Mouse (Mus musculus) hindbrain, embryonic 13.5 days (tissue): ENCODE results near the gene Hs3st3b1. TPM values are rescaled to one million over a fixed set of nuclear protein-coding genes. Genes with fewer than 3 reads are reported as not detected.

Experiments
- ATAC-seq: fragments of 200-750 bp; cut with Nextera tagmentation; 2 replicates; pipeline ENCODE4 v1.8.0; 2017; ENCODE audit warnings: moderate TSS enrichment; ENCODE audit not compliant: low FRiP score
- H3K27ac ChIP-seq: fragments of 300-500 bp; sonication (generic); 2 replicates; pipeline ENCODE4 v1.5.1; 2015; ENCODE audit warnings: inconsistent platforms, mild to moderate bottlenecking, moderate library complexity
- H3K27me3 ChIP-seq: fragments of 300-500 bp; sonication (generic); 2 replicates; pipeline ENCODE4 v1.6.1; 2015; ENCODE audit warnings: mild to moderate bottlenecking, inconsistent platforms
- H3K36me3 ChIP-seq: fragments of 300-500 bp; sonication (generic); 2 replicates; pipeline ENCODE4 v1.6.1; 2015; ENCODE audit warnings: mild to moderate bottlenecking, inconsistent platforms
- H3K4me1 ChIP-seq: fragments of 300-500 bp; sonication (generic); replicated peaks from 2 replicates; pipeline ENCODE4 v1.6.1; 2015; ENCODE audit warnings: inconsistent platforms
- H3K4me2 ChIP-seq: fragments of 300-500 bp; sonication (generic); 2 replicates; pipeline ENCODE4 v1.6.1; 2015; ENCODE audit warnings: inconsistent platforms, mild to moderate bottlenecking, moderate library complexity
- H3K4me3 ChIP-seq: fragments of 300-500 bp; sonication (generic); 2 replicates; pipeline ENCODE4 v1.5.1; 2015; ENCODE audit warnings: mild to moderate bottlenecking, inconsistent platforms
- H3K9ac ChIP-seq: fragments of 300-500 bp; sonication (generic); 2 replicates; pipeline ENCODE4 v1.6.1; 2015; ENCODE audit warnings: mild to moderate bottlenecking, inconsistent platforms
- H3K9me3 ChIP-seq: fragments of 300-500 bp; sonication (generic); 2 replicates; pipeline ENCODE4 v1.6.1; 2016; ENCODE audit warnings: inconsistent platforms
- WGBS: fragments of 180-500 bp; shearing (Covaris S2); methylation state at CpG from one replicate; pipeline ENCODE4 v1.1.7; 2015; 5-methylcytosine and 5-hydroxymethylcytosine counted together
- polyA plus RNA-seq: library from polyadenylated mRNA; unstranded; fragments of >200 nt; fragmentation: Nextera tagmentation; extraction: Ambion mirVana; gene quantifications from 2 replicates; pipeline ENCODE4 v1.2.1, GENCODE M21; 2015

Hs3st3b1 gene
- 6.5 and 7.5 TPM in 2 replicates for polyA plus RNA-seq

DNA sequence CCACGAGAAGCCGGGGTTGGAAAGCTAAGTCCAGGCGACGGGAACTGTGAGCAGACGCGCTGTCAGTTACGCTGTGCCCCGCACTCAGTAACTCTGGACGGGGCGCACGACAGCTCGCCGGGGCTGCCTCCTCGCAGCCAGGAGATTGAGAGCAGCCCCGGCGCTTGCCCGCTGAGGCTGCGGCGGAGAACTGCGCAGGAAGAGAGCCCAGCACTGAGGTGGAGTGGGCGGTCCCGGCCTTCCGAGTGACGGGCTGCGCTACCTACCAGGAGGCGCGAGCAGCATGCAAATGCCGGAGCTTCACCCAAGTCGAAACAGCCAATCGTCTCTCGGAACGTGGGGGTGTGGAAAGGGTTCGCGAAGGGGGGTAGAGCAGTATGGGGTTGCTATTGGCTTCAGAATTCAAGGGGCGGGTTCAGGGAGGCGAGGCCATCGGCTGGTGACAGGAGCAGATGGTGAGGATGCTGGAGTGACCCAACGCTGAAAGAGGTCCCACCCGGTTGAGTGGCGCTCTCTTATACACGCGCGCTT lies at the start of gene Hs3st3b1:
Gene Hs3st3b1 (minus strand): TSS at position 200 of the 531 bp plus-strand sequence.
- Histone ChIP-seq H3K4me1 (peaks cover 66% of the 10 kb centered on the region), H3K9ac (peak within 1 kb of the TSS; percentile 80), H3K27ac (peak within 1 kb of the TSS; percentile 80), H3K9me3 (no peaks in the 10 kb centered on the region), H3K36me3 (no peaks in the 10 kb centered on the region), H3K4me2 (peak within 1 kb of the TSS; percentile 88), H3K27me3 (peaks cover 89% of the 10 kb centered on the region), H3K4me3 (peak within 1 kb of the TSS; percentile 59)
- under 1% methylated on average over 42 of the region's 43 CpGs for whole genome bisulfite sequencing
- peak; percentile 96 for ATAC-seq

- 0 out of 2 replicates have a peak, but pooled peaks cover 2% of the 10 kb centered on the region for H3K27me3 ChIP-seq
- H3K4me1 ChIP-seq = peaks cover 16% of the 10 kb centered on the region
- no peak overlapping the region for H3K9ac ChIP-seq
- H3K9me3 ChIP-seq = no peaks in the 10 kb centered on the region
- H3K36me3 ChIP-seq = peaks cover 5% of the 10 kb centered on the region; the same call in 1 of the 2 replicates
- H3K27ac ChIP-seq = no peak overlapping the region
- H3K4me3 ChIP-seq = no peak overlapping the region
- H3K4me2 ChIP-seq = no peak overlapping the region
- WGBS = 94% methylated on average over 9 of the region's 9 CpGs
- no peak for ATAC-seq
Measured at GRCm38 (mm10) chr11:63971462-63971861, 49.4 kb upstream of the Hs3st3b1 start.

DNA sequence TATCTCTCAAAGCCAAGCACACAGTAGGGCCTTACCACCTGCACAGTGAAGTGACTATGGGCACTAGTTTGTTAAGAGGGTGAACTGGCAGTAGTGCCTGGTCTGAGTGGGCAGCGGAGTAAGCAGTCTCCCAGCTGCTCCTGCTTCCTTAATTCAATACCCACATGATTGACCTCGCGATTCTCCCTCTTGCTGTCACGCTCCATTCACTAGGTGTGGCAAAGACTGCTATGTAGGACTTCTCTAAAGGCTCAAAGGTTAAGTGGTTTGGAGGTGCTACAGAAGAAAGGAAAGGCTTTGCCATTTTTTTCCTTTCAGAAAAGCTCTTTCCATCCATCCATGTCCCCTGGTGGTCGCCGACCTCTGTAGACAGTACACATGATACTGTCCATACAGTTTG lies 48.7 kb upstream of the Hs3st3b1 start:
- Histone ChIP-seq H3K27ac (no peak overlapping the region), H3K4me2 (no peak overlapping the region), H3K27me3 (0 out of 2 replicates have a peak, but pooled peaks cover 2% of the 10 kb centered on the region), H3K9me3 (no peaks in the 10 kb centered on the region), H3K9ac (no peak overlapping the region), H3K4me1 (peaks cover 20% of the 10 kb centered on the region), H3K4me3 (no peak overlapping the region), H3K36me3 (peaks cover 5% of the 10 kb centered on the region; the same call in 1 of the 2 replicates)
- no peak for ATAC-seq
- 86% methylated on average over 6 of the region's 6 CpGs for WGBS

GRCm38 (mm10) chr11:63969205-63969910 lies 47.3 kb upstream of the Hs3st3b1 start:
- peak; percentile 55 for ATAC-seq
- Histone ChIP-seq H3K9ac (0 out of 2 replicates have a peak overlapping the region, but pooled peaks have one; percentile 19), H3K36me3 (peaks cover 5% of the 10 kb centered on the region; the same call in 1 of the 2 replicates), H3K4me1 (peaks cover 29% of the 10 kb centered on the region), H3K9me3 (no peaks in the 10 kb centered on the region), H3K27me3 (0 out of 2 replicates have a peak, but pooled peaks cover 2% of the 10 kb centered on the region), H3K4me2 (no peak overlapping the region), H3K4me3 (no peak overlapping the region), H3K27ac (peak overlapping the region; percentile 62)
- WGBS = 32% methylated on average over 11 of the region's 11 CpGs

DNA sequence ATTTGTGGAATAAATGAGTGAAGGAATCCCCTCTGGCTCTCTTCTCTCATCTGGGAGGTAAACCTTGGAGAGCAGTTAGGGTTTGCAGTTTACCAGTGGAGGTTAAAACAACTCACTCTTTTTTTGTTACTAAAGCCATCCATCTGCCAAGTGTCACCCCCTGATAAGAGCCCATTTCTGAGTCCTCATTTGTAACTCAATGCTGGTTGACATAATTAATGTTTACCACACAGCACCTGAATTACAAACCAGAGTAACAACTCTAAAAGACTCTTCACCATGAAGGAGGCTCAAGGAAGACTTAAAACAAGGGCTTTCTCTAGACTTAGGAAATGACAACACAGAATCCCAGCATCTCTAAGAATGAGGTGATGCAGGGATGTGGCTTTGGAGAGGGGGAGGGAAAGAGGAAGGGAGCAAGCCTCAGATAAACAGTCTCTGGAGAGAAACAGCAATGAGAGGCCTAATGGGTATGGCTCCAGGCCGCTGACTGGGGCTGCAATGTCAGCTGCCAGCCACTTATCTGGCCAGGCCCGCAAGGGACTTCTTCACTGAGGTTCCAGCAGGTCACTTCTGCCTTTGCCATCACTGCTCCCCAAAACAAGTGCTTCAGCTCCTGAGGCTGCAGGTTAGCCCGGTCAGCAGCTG lies 46.4 kb upstream of the Hs3st3b1 start:
- Histone ChIP-seq H3K36me3 (peaks cover 9% of the 10 kb centered on the region), H3K9me3 (no peaks in the 10 kb centered on the region), H3K4me2 (no peak overlapping the region), H3K4me3 (no peak overlapping the region), H3K27me3 (0 out of 2 replicates have a peak, but pooled peaks cover 2% of the 10 kb centered on the region), H3K9ac (0 out of 2 replicates have a peak overlapping the region, but pooled peaks have one; percentile 19), H3K27ac (peak overlapping the region; percentile 62), H3K4me1 (peaks cover 29% of the 10 kb centered on the region)
- no peak for ATAC-seq
- WGBS = 34% methylated on average over 3 of the region's 3 CpGs

DNA sequence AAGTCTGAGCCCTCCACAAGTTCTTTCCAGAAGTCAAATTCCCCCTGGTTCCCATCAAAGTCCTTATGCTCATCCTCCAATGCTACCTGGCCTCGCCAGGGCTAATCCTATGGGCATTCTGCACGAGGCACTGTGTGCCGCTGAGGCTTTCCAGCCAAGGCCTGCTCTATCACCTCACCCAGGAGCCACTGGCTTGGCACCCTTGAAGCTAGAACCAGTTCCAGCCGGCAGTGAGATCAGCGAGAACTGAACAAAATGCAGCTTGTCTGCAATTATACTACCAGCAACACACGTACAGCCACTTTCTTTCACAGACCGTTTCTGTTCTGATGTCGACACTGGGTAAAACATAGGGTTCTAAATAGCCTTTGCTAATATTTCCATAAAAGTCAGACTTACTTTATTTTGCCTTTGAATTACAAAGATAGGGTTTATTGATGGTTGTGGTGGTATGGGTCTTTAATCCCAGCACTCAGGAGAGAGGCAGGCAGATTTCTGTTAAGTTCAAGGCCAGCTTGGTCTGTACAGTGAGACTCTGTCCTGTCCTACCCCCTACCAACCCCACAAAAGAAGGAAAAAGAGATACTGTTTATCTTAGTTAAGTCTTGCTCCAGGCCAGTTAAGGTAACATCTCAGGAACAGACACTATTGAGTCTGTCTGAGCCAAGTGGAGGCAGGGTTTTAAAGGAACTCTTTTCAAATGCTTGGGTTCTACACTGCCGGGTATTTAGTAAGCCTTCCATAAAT lies 45.7 kb upstream of the Hs3st3b1 start:
- Histone ChIP-seq H3K36me3 (peaks cover 10% of the 10 kb centered on the region), H3K4me2 (no peak overlapping the region), H3K27me3 (0 out of 2 replicates have a peak, but pooled peaks cover 2% of the 10 kb centered on the region), H3K9ac (no peak overlapping the region), H3K27ac (no peak overlapping the region), H3K4me1 (peaks cover 29% of the 10 kb centered on the region), H3K9me3 (no peaks in the 10 kb centered on the region), H3K4me3 (no peak overlapping the region)
- WGBS = 77% methylated on average over 9 of the region's 9 CpGs
- no peak for ATAC-seq

GRCm38 (mm10) chr11:63965437-63965836 lies 43.3 kb upstream of the Hs3st3b1 start:
- no peak overlapping the region for H3K4me3 ChIP-seq
- no peak overlapping the region for H3K9ac ChIP-seq
- peaks cover 10% of the 10 kb centered on the region for H3K36me3 ChIP-seq
- H3K9me3 ChIP-seq = no peaks in the 10 kb centered on the region
- 0 out of 2 replicates have a peak overlapping the region, but pooled peaks have one; percentile 1 for H3K27ac ChIP-seq
- 0 out of 2 replicates have a peak, but pooled peaks cover 2% of the 10 kb centered on the region for H3K27me3 ChIP-seq
- no peak overlapping the region for H3K4me2 ChIP-seq
- no peak for ATAC-seq
- WGBS = 69% methylated on average over 5 of the region's 5 CpGs
- peaks cover 29% of the 10 kb centered on the region for H3K4me1 ChIP-seq

- H3K4me1 ChIP-seq = peaks cover 26% of the 10 kb centered on the region
- no peak overlapping the region for H3K4me3 ChIP-seq
- 39% methylated on average over 4 of the region's 4 CpGs for WGBS
- H3K9me3 ChIP-seq = no peaks in the 10 kb centered on the region
- no peak overlapping the region for H3K27ac ChIP-seq
- no peak overlapping the region for H3K4me2 ChIP-seq
- peaks cover 21% of the 10 kb centered on the region; the same call in 1 of the 2 replicates for H3K27me3 ChIP-seq
- ATAC-seq = no peak
- H3K36me3 ChIP-seq = no peaks in the 10 kb centered on the region
- H3K9ac ChIP-seq = no peak overlapping the region
Measured at GRCm38 (mm10) chr11:63957207-63957606, 35.1 kb upstream of the Hs3st3b1 start.

- no peak overlapping the region for H3K9ac ChIP-seq
Measured at GRCm38 (mm10) chr11:63956748-63957147, 34.7 kb upstream of the Hs3st3b1 start.

GRCm38 (mm10) chr11:63953887-63954286 lies 31.8 kb upstream of the Hs3st3b1 start:
- no peaks in the 10 kb centered on the region for H3K9me3 ChIP-seq
- no peaks in the 10 kb centered on the region for H3K36me3 ChIP-seq
- no peak overlapping the region for H3K27ac ChIP-seq
- H3K4me3 ChIP-seq = no peak overlapping the region
- H3K4me2 ChIP-seq = no peak overlapping the region
- peaks cover 36% of the 10 kb centered on the region for H3K4me1 ChIP-seq
- no peak for ATAC-seq
- H3K27me3 ChIP-seq = peaks cover 35% of the 10 kb centered on the region
- no peak overlapping the region for H3K9ac ChIP-seq
- 88% methylated on average over 2 of the region's 2 CpGs for WGBS

More at GRCm38 (mm10) chr11:63956748-63957147, 34.7 kb upstream of the Hs3st3b1 start:
- Histone ChIP-seq H3K36me3 (no peaks in the 10 kb centered on the region), H3K9me3 (no peaks in the 10 kb centered on the region), H3K4me3 (no peak overlapping the region), H3K4me1 (peaks cover 31% of the 10 kb centered on the region), H3K27me3 (peaks cover 21% of the 10 kb centered on the region; the same call in 1 of the 2 replicates), H3K4me2 (no peak overlapping the region), H3K27ac (no peak overlapping the region)
- ATAC-seq = no peak
- 27% methylated on average over 7 of the region's 7 CpGs for WGBS

GRCm38 (mm10) chr11:63952743-63953191 lies 30.7 kb upstream of the Hs3st3b1 start:
- WGBS = 8% methylated on average over 4 of the region's 4 CpGs
- Histone ChIP-seq H3K4me3 (no peak overlapping the region), H3K9ac (peak overlapping the region; percentile 55; the same call in 1 of the 2 replicates), H3K27ac (peak overlapping the region; percentile 18; the same call in 1 of the 2 replicates), H3K36me3 (no peaks in the 10 kb centered on the region), H3K27me3 (peaks cover 39% of the 10 kb centered on the region), H3K4me1 (peaks cover 36% of the 10 kb centered on the region), H3K4me2 (peak overlapping the region; percentile 49), H3K9me3 (no peaks in the 10 kb centered on the region)
- ATAC-seq = peak; percentile 32; the same call in 1 of the 2 replicates
